Mouse (Mus musculus) olfactory bulb, adult 2 months (tissue): ENCODE data around the gene Tmem211. TPM values are rescaled to one million over a fixed set of nuclear protein-coding genes. Genes with fewer than 3 reads are reported as not detected.

Experiments used
- H3K27ac ChIP-seq: fragments of 200-500 bp; 2 replicates; pipeline ENCODE4 v1.5.1; 2012; ENCODE audit warnings: low read depth, low read length; ENCODE audit not compliant: insufficient read depth
- H3K4me1 ChIP-seq: fragments of 200-500 bp; 2 replicates; pipeline ENCODE4 v1.6.1; 2012; ENCODE audit warnings: low read length; ENCODE audit not compliant: control insufficient read depth, insufficient read depth
- H3K4me3 ChIP-seq: fragments of 200-500 bp; 2 replicates; pipeline ENCODE4 v1.5.1; 2012; ENCODE audit warnings: mild to moderate bottlenecking, low read depth, low read length, moderate library complexity; ENCODE audit not compliant: insufficient read depth
- CTCF ChIP-seq: fragments of 200-500 bp; IDR thresholded peaks from 2 replicates; pipeline ENCODE4 v1.5.1; 2012; ENCODE audit warnings: low read depth, mild to moderate bottlenecking, low read length, moderate library complexity; ENCODE audit not compliant: insufficient read depth
- POLR2A ChIP-seq: fragments of 200-500 bp; IDR thresholded peaks from 2 replicates; pipeline ENCODE4 v1.6.1; 2012; ENCODE audit warnings: mild to moderate bottlenecking, low read depth, low read length, moderate library complexity; ENCODE audit not compliant: insufficient read depth
- WGBS: fragments of 180-500 bp; shearing (Covaris S2); methylation state at CpG from one replicate; pipeline ENCODE4 v1.1.7; 2018; 5-methylcytosine and 5-hydroxymethylcytosine counted together
- polyA plus RNA-seq: library from polyadenylated mRNA; stranded (reverse); fragments of >200 nt; gene quantifications from 2 replicates; pipeline ENCODE4 v1.2.4, GENCODE M21; 2012; ENCODE audit warnings: low replicate concordance; ENCODE audit not compliant: missing spikeins, insufficient read depth, insufficient read length

The Tmem211 gene
- polyA plus RNA-seq, 1 experiment, result not detected

GRCm38 (mm10) chr5:113209898-113210297 lies 16.8 kb upstream of the Tmem211 start:
- WGBS, result 81% methylated on average over 13 of the region's 13 CpGs
- no peak for TF ChIP-seq POLR2A
- no peak for TF ChIP-seq CTCF
- no peak overlapping the region for H3K4me3 ChIP-seq
- H3K27ac ChIP-seq, result no peak overlapping the region
- H3K4me1 ChIP-seq, result peaks cover 22% of the 10 kb centered on the region

GRCm38 (mm10) chr5:113210314-113210713 lies 16.4 kb upstream of the Tmem211 start:
- 75% methylated on average over 6 of the region's 6 CpGs for WGBS
- TF ChIP-seq CTCF, result no peak
- no peak for TF ChIP-seq POLR2A
- Histone ChIP-seq H3K4me1 (peaks cover 20% of the 10 kb centered on the region), H3K27ac (no peak overlapping the region), H3K4me3 (no peak overlapping the region)

- TF ChIP-seq CTCF (no peak), POLR2A (no peak)
- peaks cover 30% of the 10 kb centered on the region for H3K4me1 ChIP-seq
- no peak overlapping the region for H3K4me3 ChIP-seq
- 80% methylated on average over 10 of the region's 10 CpGs for WGBS
- no peak overlapping the region for H3K27ac ChIP-seq
These were observed 14.4 kb upstream of the Tmem211 start for GRCm38 (mm10) chr5:113212156-113212835.

- WGBS, result 84% methylated on average over 8 of the region's 8 CpGs
These were observed 12.7 kb upstream of the Tmem211 start for GRCm38 (mm10) chr5:113214041-113214440.

DNA sequence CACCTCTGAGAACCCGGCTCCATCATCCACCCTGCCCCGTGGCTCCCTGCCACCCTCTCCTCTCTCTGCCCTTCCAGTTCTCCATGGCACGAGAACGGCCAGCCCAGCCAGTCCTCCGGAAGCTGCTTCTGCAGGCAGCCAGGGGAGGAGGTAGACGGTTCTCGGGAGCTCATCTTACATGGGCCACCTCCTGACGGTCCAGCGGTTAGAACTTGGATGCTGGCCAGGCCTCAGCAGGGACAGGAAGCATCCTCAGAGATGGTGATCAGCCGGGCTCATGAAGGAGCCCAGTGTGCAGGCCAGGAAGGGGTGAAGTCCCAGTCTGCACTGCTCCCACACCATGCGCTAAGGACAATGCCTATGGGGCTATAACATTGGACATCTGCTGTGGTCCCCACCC lies 12.3 kb upstream of the Tmem211 start:
- WGBS, result 65% methylated on average over 11 of the region's 11 CpGs

More at GRCm38 (mm10) chr5:113214041-113214440, 12.7 kb upstream of the Tmem211 start:
- no peak for TF ChIP-seq POLR2A
- no peak overlapping the region for H3K4me3 ChIP-seq
- peaks cover 24% of the 10 kb centered on the region for H3K4me1 ChIP-seq
- H3K27ac ChIP-seq, result no peak overlapping the region

DNA sequence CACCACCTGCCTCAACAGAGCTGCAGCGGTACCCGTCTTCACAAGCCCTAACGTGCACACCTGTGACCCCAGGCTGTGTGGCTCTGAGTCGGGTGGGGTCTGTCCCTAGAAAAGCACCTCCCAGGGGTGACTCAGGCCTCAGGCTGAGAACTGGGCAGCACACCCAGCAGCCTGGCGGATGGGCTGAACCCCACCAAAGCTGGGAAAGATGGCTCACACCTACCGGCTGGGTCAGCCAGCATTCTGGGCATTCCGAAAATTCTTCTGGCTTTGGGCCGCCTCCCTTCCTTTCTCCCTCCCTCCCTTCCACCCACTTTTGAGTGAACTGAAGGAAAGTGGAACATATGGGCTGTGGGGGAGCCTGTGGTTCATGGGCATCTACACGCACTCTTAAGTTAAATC lies 11.1 kb upstream of the Tmem211 start:
- no peak overlapping the region for H3K4me3 ChIP-seq
- H3K27ac ChIP-seq, result no peak overlapping the region
- peaks cover 15% of the 10 kb centered on the region for H3K4me1 ChIP-seq
- TF ChIP-seq CTCF (no peak), POLR2A (no peak)
- 87% methylated on average over 9 of the region's 9 CpGs for WGBS

More for the DNA sequence above, 12.3 kb upstream of the Tmem211 start:
- Histone ChIP-seq H3K27ac (no peak overlapping the region), H3K4me3 (no peak overlapping the region), H3K4me1 (peaks cover 20% of the 10 kb centered on the region)
- TF ChIP-seq POLR2A (no peak), CTCF (no peak)

GRCm38 (mm10) chr5:113216328-113216960 lies 10.3 kb upstream of the Tmem211 start:
- Histone ChIP-seq H3K27ac (no peak overlapping the region), H3K4me3 (no peak overlapping the region), H3K4me1 (peaks cover 20% of the 10 kb centered on the region)
- no peak for TF ChIP-seq POLR2A
- TF ChIP-seq CTCF, result no peak
- WGBS, result 55% methylated on average over 14 of the region's 14 CpGs

DNA sequence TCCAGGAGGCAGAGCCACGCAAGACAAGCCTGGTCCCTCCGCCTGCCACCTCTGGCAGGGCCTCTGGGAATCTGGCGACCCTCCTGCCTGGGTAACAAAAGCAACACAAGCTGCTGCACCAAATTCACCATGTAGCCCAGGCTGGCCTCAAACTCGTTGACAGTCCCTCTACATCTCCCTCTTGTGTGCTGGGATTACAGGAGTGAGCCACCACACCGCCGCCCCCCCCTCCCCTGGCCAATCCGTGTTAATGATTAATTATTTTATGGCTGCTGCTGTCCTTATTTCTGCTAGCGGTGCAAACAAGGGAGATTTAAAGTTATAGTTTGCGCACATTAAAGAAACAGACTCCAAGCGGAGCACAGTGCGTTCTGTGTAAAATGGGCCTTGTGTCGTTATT lies 9.6 kb upstream of the Tmem211 start:
- Histone ChIP-seq H3K4me1 (peaks cover 20% of the 10 kb centered on the region), H3K27ac (no peak overlapping the region), H3K4me3 (no peak overlapping the region)
- WGBS, result 82% methylated on average over 12 of the region's 12 CpGs
- no peak for TF ChIP-seq CTCF
- TF ChIP-seq POLR2A, result no peak

DNA sequence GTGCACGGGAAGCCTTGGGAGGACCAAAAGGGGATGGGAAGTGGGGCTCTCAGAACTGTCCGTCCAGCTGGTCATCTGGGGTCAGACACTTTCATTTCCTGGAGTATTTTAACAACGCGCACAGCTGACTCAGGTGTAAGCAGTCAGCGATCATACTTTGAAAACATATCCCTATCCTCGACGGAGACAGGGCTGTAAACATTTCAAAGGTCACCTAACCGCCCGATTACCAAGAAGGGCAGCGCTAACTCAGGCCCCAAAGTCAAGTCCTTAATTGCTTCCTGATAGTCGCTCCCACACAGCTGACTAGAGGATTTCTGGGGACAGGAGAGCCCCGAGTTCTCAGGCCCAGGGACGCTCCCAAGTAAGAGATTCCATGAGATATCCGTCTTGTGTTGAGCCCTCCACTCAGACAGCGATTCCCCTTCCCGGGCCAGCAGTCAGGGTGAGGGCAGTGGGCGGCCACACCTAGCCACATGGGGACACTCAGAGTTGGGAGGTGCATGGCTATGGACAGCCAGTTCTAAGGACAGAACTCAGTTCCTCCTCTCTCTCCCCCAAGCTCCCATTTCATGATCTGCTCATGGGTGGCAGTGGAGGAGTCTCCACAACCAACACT lies 8.0 kb upstream of the Tmem211 start:
- peaks cover 20% of the 10 kb centered on the region for H3K4me1 ChIP-seq
- no peak overlapping the region for H3K27ac ChIP-seq
- 88% methylated on average over 17 of the region's 17 CpGs for WGBS
- H3K4me3 ChIP-seq, result no peak overlapping the region
- TF ChIP-seq CTCF (no peak), POLR2A (no peak)
